Mouse (Mus musculus) T-helper 2 cell (primary cell): ENCODE data around the gene Bcl2a1b.
"Not testable (repeated sequence)": the region's sequence is repeated elsewhere in the genome, so short reads cannot be mapped to it uniquely, and the experiment has no call there.

Source experiments
- in situ Hi-C: fragments of 300-600 bp; cut with MboI, MseI; formaldehyde crosslinking; loops from one replicate; pipeline ENCODE4 v1.15.1; 2025; ENCODE audit warnings: high pct_unique_total_duplicates

Bcl2a1b gene

GRCm38 (mm10) chr9:89198969-89199416 is at the start of gene Bcl2a1b, which contains the start of gene Gm29094:
Bcl2a1b (plus strand) TSS chr9:89199209.
Gm29094 (plus strand) TSS chr9:89199379.
- in situ Hi-C loops = loop anchor here (5.0 kb wide), 1 partner anchor 247 kb away; no protein-coding TSS in a partner anchor

- in situ Hi-C loops = loop anchor here (5.0 to 10.0 kb wide), 2 partner anchors 240 to 502 kb away; no protein-coding TSS in a partner anchor
These were observed 26.5 kb upstream of the Bcl2a1b start for GRCm38 (mm10) chr9:89172539-89172938.

- in situ Hi-C loops = loop anchor here (10.0 kb wide), 1 partner anchor 496 kb away; no protein-coding TSS in a partner anchor
These were observed 20.2 kb upstream of the Bcl2a1b start for GRCm38 (mm10) chr9:89178833-89179232.

GRCm38 (mm10) chr9:89179469-89179868 is 19.5 kb upstream of the Bcl2a1b start:
- in situ Hi-C loops = loop anchor here (10.0 kb wide), 1 partner anchor 495 kb away; no protein-coding TSS in a partner anchor

- in situ Hi-C loops = not testable (repeated sequence)
These were observed 12.0 kb upstream of the Bcl2a1b start for GRCm38 (mm10) chr9:89187006-89187405.

- in situ Hi-C loops = loop anchor here (5.0 kb wide), 1 partner anchor 243 kb away; no protein-coding TSS in a partner anchor
These were observed 3.5 kb upstream of the Bcl2a1b start for GRCm38 (mm10) chr9:89195483-89195882.

- in situ Hi-C loops = loop anchor here (5.0 kb wide), 1 partner anchor 245 kb away; no protein-coding TSS in a partner anchor
These were observed 1.5 kb upstream of the Bcl2a1b start for GRCm38 (mm10) chr9:89197509-89197908.

- in situ Hi-C loops = loop anchor here (5.0 kb wide), 1 partner anchor 246 kb away; no protein-coding TSS in a partner anchor
These were observed 660 bp upstream of the Bcl2a1b start for GRCm38 (mm10) chr9:89198349-89198748.

- in situ Hi-C loops = loop anchor here (25.0 kb wide), 1 partner anchor 885 kb away; no protein-coding TSS in a partner anchor
These were observed 3.2 kb downstream of the Bcl2a1b start for GRCm38 (mm10) chr9:89202256-89202655.

- in situ Hi-C loops = loop anchor here (25.0 kb wide), 1 partner anchor 878 kb away; no protein-coding TSS in a partner anchor
These were observed 9.9 kb downstream of the Bcl2a1b start for GRCm38 (mm10) chr9:89208939-89209338.

GRCm38 (mm10) chr9:89210353-89211064 is 11.5 kb downstream of the Bcl2a1b start, which contains the start of gene Mthfs:
Mthfs (plus strand) TSS chr9:89210676.
- in situ Hi-C loops = loop anchor here (25.0 kb wide), 1 partner anchor 877 kb away; no protein-coding TSS in a partner anchor

GRCm38 (mm10) chr9:89211065-89211858 is 12.3 kb downstream of the Bcl2a1b start:
- in situ Hi-C loops = loop anchor here (25.0 kb wide), 1 partner anchor 876 kb away; no protein-coding TSS in a partner anchor

- in situ Hi-C loops = loop anchor here (25.0 kb wide), 1 partner anchor 875 kb away; no protein-coding TSS in a partner anchor
These were observed 13.4 kb downstream of the Bcl2a1b start for GRCm38 (mm10) chr9:89212428-89212827.

- in situ Hi-C loops = loop anchor here (5.0 to 25.0 kb wide), 2 partner anchors 506 to 869 kb away; no protein-coding TSS in a partner anchor
These were observed 19.2 kb downstream of the Bcl2a1b start for GRCm38 (mm10) chr9:89218174-89218573.

GRCm38 (mm10) chr9:89219668-89220067 is 20.7 kb downstream of the Bcl2a1b start:
- in situ Hi-C loops = loop anchor here (5.0 to 25.0 kb wide), 2 partner anchors 507 to 868 kb away; no protein-coding TSS in a partner anchor

GRCm38 (mm10) chr9:89220704-89221287 is 21.8 kb downstream of the Bcl2a1b start:
- in situ Hi-C loops = loop anchor here (25.0 kb wide), 1 partner anchor 867 kb away; no protein-coding TSS in a partner anchor

GRCm38 (mm10) chr9:89226071-89226470 is 27.1 kb downstream of the Bcl2a1b start:
- in situ Hi-C loops = no loop called here

GRCm38 (mm10) chr9:89228122-89228521 is 29.1 kb downstream of the Bcl2a1b start:
- in situ Hi-C loops = no loop called here

- in situ Hi-C loops = not testable (repeated sequence)
These were observed 32.0 kb downstream of the Bcl2a1b start for GRCm38 (mm10) chr9:89230897-89231497.

GRCm38 (mm10) chr9:89237131-89237530 is 38.1 kb downstream of the Bcl2a1b start:
- in situ Hi-C loops = not testable (repeated sequence)
